Mouse (Mus musculus) lung, adult 2 months (tissue): ENCODE results near the gene Sh3bp5. TPM values are rescaled to one million over a fixed set of nuclear protein-coding genes. Genes with fewer than 3 reads are reported as not detected.
"Not testable (repeated sequence)": the region's sequence is repeated elsewhere in the genome, so short reads cannot be mapped to it uniquely, and the experiment has no call there.

Experiments used
- DNase-seq: peaks from one replicate; pipeline ENCODE4 v3.0.0; 2022
- H3K4me1 ChIP-seq: fragments of 200-500 bp; 2 replicates; pipeline ENCODE4 v1.6.1; 2011; ENCODE audit warnings: low read length; ENCODE audit not compliant: control insufficient read depth, insufficient read depth
- H3K4me3 ChIP-seq: fragments of 200-500 bp; replicated peaks from 2 replicates; pipeline ENCODE3; 2011; ENCODE audit warnings: low read depth, mild to moderate bottlenecking, control low read depth, low read length; ENCODE audit errors: extremely low read depth
- CTCF ChIP-seq: fragments of 200-500 bp; IDR thresholded peaks from 2 replicates; pipeline ENCODE4 v1.5.1; 2011; ENCODE audit warnings: mild to moderate bottlenecking, low read length, control low read depth; ENCODE audit not compliant: insufficient read depth
- POLR2A ChIP-seq: fragments of 200-500 bp; IDR thresholded peaks from 2 replicates; pipeline ENCODE4 v1.6.1; 2011; ENCODE audit warnings: low read depth, mild to moderate bottlenecking, control low read depth, low read length, borderline replicate concordance; ENCODE audit errors: extremely low read depth
- WGBS: fragments of 180-500 bp; shearing (Covaris S2); methylation state at CpG from one replicate; pipeline ENCODE4 v1.1.7; 2018; 5-methylcytosine and 5-hydroxymethylcytosine counted together
- polyA plus RNA-seq: library from polyadenylated mRNA; depleted of rRNA; stranded (reverse); fragments of >200 nt; gene quantifications from 2 replicates; pipeline ENCODE4 v1.2.3, GENCODE M21; 2012; rRNA removed

The Sh3bp5 gene
- polyA plus RNA-seq = 40.9 and 50.1 TPM in 2 replicates

DNA sequence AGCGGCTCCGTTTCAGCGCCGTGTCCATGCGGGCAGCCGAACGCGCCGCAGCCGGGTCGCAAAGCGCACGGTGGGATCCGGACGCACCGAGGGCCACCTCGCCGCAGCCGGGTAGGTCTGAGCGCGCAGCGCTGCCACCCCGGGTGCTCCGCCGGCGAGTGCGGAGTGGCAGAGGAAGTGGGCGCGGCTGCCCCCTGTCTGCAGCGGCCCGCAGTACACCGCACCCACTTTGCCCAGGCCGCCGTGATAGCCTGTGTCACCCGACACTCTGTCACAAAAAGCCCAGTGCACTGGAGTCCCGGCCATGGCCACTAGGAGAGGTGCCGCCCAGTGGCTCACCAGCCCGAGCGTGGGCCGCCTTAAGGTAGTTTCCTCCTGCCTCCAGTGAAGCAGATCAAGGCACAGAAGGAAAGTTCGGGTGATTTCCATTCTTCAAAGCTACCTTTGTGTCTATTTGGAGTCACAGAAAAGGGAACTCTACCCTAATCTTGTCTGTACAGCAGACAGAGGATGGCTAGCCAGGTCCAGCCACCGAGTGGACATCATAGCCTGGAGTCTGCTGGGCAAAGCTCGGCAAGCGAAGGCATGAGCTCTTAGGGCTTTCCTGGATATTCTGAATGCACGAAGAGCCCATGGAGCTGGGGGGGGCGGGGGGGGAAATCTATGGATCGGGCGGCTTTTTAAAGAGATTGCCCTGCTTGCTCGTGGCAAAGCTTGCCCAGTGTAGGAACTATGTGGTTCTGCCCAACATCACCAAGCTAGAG, at the start of gene Sh3bp5:
TSS of gene Sh3bp5 (minus strand) at position 149 of the 764 bp plus-strand sequence.
- H3K4me1 ChIP-seq = peaks cover 10% of the 10 kb centered on the region
- peak; percentile 89 for DNase-seq
- WGBS = 9% methylated on average over 49 of the region's 49 CpGs
- H3K4me3 ChIP-seq = peak within 1 kb of the TSS; percentile 88
- TF ChIP-seq CTCF (peak; percentile 38), POLR2A (peak; percentile 58; the same call in 1 of the 2 replicates)

GRCm38 (mm10) chr14:31482417-31482816, 46.5 kb upstream of the Sh3bp5 start:
- Histone ChIP-seq H3K4me3 (no peak overlapping the region), H3K4me1 (no peaks in the 10 kb centered on the region)
- DNase-seq = no peak
- WGBS = 84% methylated on average over 5 of the region's 5 CpGs
- TF ChIP-seq POLR2A (no peak), CTCF (no peak)

GRCm38 (mm10) chr14:31473297-31473696, 37.4 kb upstream of the Sh3bp5 start:
- Histone ChIP-seq H3K4me3 (no peak overlapping the region), H3K4me1 (no peaks in the 10 kb centered on the region)
- 83% methylated on average over 2 of the region's 2 CpGs for WGBS
- TF ChIP-seq CTCF = no peak
- no peak for TF ChIP-seq POLR2A
- DNase-seq = no peak

DNA sequence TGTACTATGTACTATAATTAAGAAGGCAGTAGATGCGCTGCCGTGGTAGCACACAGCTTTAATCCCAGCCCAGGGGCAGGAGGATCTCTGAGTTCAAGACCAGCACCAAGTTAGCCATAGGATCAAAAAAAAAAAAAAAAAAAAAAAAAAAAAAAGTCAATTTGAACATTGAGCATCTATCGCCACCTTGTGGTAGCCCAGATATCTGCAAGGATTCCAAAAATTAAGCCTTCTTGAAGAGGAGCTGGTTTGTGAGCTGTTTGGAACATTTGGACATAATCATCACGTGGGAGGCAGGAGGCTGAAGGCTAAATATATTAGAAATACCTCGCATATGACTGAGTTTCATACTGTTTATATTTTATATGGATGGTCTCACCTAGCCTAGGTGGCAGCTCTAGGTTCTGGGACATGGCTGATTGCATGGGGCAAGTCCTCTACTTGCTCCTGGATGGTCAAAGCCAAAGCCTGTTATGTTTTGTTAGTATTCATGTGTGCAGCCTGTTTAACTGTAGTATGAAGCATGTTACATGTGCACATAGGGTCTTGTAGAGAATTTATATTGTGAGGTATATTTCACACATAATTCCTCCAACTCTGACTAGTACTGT, 36.7 kb upstream of the Sh3bp5 start:
- Histone ChIP-seq H3K4me3 (no peak overlapping the region), H3K4me1 (no peaks in the 10 kb centered on the region)
- DNase-seq = peak; percentile 43
- TF ChIP-seq POLR2A (no peak), CTCF (no peak)
- 3% methylated on average over 5 of the region's 5 CpGs for WGBS

DNA sequence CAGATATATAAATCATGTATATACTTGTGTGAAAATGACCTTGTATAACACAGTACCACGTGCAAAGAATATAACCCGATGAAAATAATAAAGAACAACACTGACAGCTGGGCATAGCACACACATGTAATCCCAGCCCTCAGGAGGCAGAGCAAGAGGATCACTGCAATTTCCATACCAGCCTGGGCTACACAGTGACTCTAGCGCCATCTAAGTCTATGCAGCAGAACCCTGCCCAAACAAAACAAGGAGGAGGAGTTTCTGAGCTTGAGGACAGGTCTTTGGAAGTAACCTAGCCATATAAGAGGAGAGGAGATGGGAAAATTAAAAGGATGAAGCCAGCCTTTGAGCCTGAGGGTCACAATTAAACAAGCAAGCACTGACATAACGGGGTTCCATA, 33.8 kb upstream of the Sh3bp5 start:
- no peak for DNase-seq
- no peaks in the 10 kb centered on the region for H3K4me1 ChIP-seq
- TF ChIP-seq CTCF = 0 out of 2 replicates have a peak, but pooled peaks have one; percentile 10
- TF ChIP-seq POLR2A = no peak
- no peak overlapping the region for H3K4me3 ChIP-seq
- WGBS = 65% methylated on average over 4 of the region's 4 CpGs

- TF ChIP-seq POLR2A = no peak
- no peak for TF ChIP-seq CTCF
- 54% methylated on average over 8 of the region's 8 CpGs for WGBS
- Histone ChIP-seq H3K4me3 (no peak overlapping the region), H3K4me1 (no peaks in the 10 kb centered on the region)
- no peak for DNase-seq
Measured at GRCm38 (mm10) chr14:31464176-31464575, 28.3 kb upstream of the Sh3bp5 start.

GRCm38 (mm10) chr14:31462886-31463285, 27.0 kb upstream of the Sh3bp5 start:
- TF ChIP-seq POLR2A (no peak), CTCF (no peak)
- peak; percentile 10 for DNase-seq
- 78% methylated on average over 6 of the region's 6 CpGs for WGBS
- Histone ChIP-seq H3K4me1 (no peaks in the 10 kb centered on the region), H3K4me3 (no peak overlapping the region)

- not testable (repeated sequence) for H3K4me1 ChIP-seq, H3K4me3 ChIP-seq, DNase-seq
- 78% methylated on average over 5 of the region's 5 CpGs for WGBS
Measured at GRCm38 (mm10) chr14:31462226-31462625, 26.3 kb upstream of the Sh3bp5 start.

GRCm38 (mm10) chr14:31458006-31458405, 22.1 kb upstream of the Sh3bp5 start:
- TF ChIP-seq POLR2A = no peak
- TF ChIP-seq CTCF = no peak
- Histone ChIP-seq H3K4me3 (no peak overlapping the region), H3K4me1 (peaks cover 2% of the 10 kb centered on the region; the same call in 1 of the 2 replicates)
- 87% methylated on average over 12 of the region's 12 CpGs for WGBS
- no peak for DNase-seq

DNA sequence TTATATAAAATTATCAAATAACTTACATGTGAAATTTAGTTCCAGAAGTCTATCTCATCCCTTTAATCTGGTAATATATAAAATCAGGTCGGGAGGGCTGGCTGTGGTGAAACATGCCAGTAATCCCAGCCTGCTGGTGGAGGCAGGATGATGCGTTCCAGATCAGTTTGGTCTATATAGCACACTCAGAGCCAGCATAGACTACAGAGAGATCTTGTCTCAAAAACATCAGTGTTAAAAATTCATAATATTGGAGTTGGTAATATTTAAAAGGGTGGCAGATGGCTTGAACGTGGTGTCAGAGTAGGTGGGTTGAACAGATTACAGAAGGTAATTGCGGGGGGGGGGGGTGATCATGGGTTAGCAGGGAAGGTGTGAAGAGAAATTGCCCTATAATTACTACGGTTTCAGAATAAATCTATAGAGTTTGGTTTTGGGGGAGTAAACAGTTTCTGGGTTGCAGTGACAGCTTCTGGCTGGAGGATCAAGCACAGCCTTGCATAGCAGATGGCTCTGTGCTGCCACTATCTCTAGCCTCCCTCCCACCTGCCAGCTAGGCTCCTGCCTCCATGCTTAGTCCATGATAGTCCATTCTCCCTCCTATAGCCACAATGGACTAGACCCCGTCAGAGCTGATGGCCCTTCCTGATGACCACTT, 20.3 kb upstream of the Sh3bp5 start:
- TF ChIP-seq CTCF = no peak
- no peak for TF ChIP-seq POLR2A
- no peak for DNase-seq
- no peak overlapping the region for H3K4me3 ChIP-seq
- H3K4me1 ChIP-seq = peaks cover 2% of the 10 kb centered on the region; the same call in 1 of the 2 replicates
- WGBS = 78% methylated on average over 6 of the region's 6 CpGs
